Mouse (Mus musculus): Measurements from ENCODE around the gene Dcaf1. TPM values are rescaled to one million over a fixed set of nuclear protein-coding genes. Genes with fewer than 3 reads are reported as not detected.

The Dcaf1 gene
- polyA plus RNA-seq, 1 experiment = 17.1 TPM

GRCm38 (mm10) chr9:106840569-106840968 lies 18.9 kb downstream of the Dcaf1 start:
- no peaks in the 10 kb centered on the region for H3K27me3 ChIP-seq (ENCODE audit: control insufficient read depth, insufficient read depth, insufficient read length)
- no peaks in the 10 kb centered on the region for H3K79me2 ChIP-seq (ENCODE audit: control insufficient read depth, insufficient read depth)
- no peak for TF ChIP-seq MYOD1 (IDR thresholded peaks at IDR 0.05; ENCODE audit: control insufficient read depth, insufficient read length, low read depth)
- no peak for TF ChIP-seq CEBPB (IDR thresholded peaks at IDR 0.05; ENCODE audit: low read depth)
- TF ChIP-seq MYOG (IDR thresholded peaks at IDR 0.05; ENCODE audit: control insufficient read depth, extremely low read depth, insufficient read length) = no peak
- no peak for TF ChIP-seq USF1 (IDR thresholded peaks at IDR 0.05; ENCODE audit: low read depth)
- TF ChIP-seq FOSL1 (IDR thresholded peaks at IDR 0.05; ENCODE audit: insufficient read depth, low read length, poor library complexity, severe bottlenecking) = no peak
- no peak for TF ChIP-seq CTCF (IDR thresholded peaks at IDR 0.05; ENCODE audit: control insufficient read depth, insufficient read depth, insufficient read length)
- no peak for TF ChIP-seq MAX (IDR thresholded peaks at IDR 0.05)
- peaks cover 2% of the 10 kb centered on the region for H3K79me3 ChIP-seq (ENCODE audit: low read depth)
- no peak overlapping the region for H3K4me3 ChIP-seq (ENCODE audit: insufficient read depth, poor library complexity, severe bottlenecking)
- no peak overlapping the region for H3ac ChIP-seq (ENCODE audit: control insufficient read depth, insufficient read length, low read depth)
- H3K36me3 ChIP-seq (ENCODE audit: control insufficient read depth, insufficient read depth) = peaks cover 78% of the 10 kb centered on the region

DNA sequence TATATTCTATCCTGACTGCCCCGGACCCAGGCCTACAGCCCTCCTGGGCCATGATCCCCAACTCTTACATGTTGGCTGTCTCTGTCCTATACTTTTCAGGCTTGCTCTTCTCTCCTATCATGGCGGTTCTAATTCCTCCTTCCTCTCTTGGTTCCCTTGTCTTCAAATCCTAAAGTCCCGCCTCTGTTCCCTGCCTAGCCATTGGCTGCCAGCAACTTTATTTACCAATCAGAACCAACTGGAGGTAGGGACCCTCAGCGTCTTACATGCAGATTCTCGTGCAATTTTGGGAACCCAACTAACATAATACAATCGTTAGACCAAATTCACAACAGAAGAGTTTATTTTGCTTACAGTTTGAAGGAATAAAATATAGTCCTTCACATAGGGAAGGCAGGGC lies 21.1 kb downstream of the Dcaf1 start:
- no peak overlapping the region for H3K4me3 ChIP-seq (ENCODE audit: insufficient read depth, poor library complexity, severe bottlenecking)
- peaks cover 72% of the 10 kb centered on the region for H3K36me3 ChIP-seq (ENCODE audit: control insufficient read depth, insufficient read depth)

GRCm38 (mm10) chr9:106856664-106857063 lies 35.0 kb downstream of the Dcaf1 start:
- no peaks in the 10 kb centered on the region for H3K79me3 ChIP-seq (ENCODE audit: low read depth)
- H3K36me3 ChIP-seq (ENCODE audit: control insufficient read depth, insufficient read depth) = peaks cover 49% of the 10 kb centered on the region
- H3K27me3 ChIP-seq (ENCODE audit: control insufficient read depth, insufficient read depth, insufficient read length) = no peaks in the 10 kb centered on the region
- H3K79me2 ChIP-seq (ENCODE audit: control insufficient read depth, insufficient read depth) = no peaks in the 10 kb centered on the region
- TF ChIP-seq USF1 (IDR thresholded peaks at IDR 0.05; ENCODE audit: low read depth) = no peak
- no peak for TF ChIP-seq FOSL1 (IDR thresholded peaks at IDR 0.05; ENCODE audit: insufficient read depth, low read length, poor library complexity, severe bottlenecking)
- TF ChIP-seq CTCF (IDR thresholded peaks at IDR 0.05; ENCODE audit: control insufficient read depth, insufficient read depth, insufficient read length) = no peak
- TF ChIP-seq CEBPB (IDR thresholded peaks at IDR 0.05; ENCODE audit: low read depth) = no peak
- TF ChIP-seq MAX (IDR thresholded peaks at IDR 0.05) = no peak
- no peak overlapping the region for H3K4me3 ChIP-seq (ENCODE audit: insufficient read depth, poor library complexity, severe bottlenecking)
- no peak overlapping the region for H3ac ChIP-seq (ENCODE audit: control insufficient read depth, insufficient read length, low read depth)

More for the DNA sequence above, 21.1 kb downstream of the Dcaf1 start:
- TF ChIP-seq CEBPB (IDR thresholded peaks at IDR 0.05; ENCODE audit: low read depth) (no peak), MYOD1 (IDR thresholded peaks at IDR 0.05; ENCODE audit: control insufficient read depth, insufficient read length, low read depth) (no peak), CTCF (IDR thresholded peaks at IDR 0.05; ENCODE audit: control insufficient read depth, insufficient read depth, insufficient read length) (no peak), FOSL1 (IDR thresholded peaks at IDR 0.05; ENCODE audit: insufficient read depth, low read length, poor library complexity, severe bottlenecking) (no peak), MYOG (IDR thresholded peaks at IDR 0.05; ENCODE audit: control insufficient read depth, extremely low read depth, insufficient read length) (no peak), USF1 (IDR thresholded peaks at IDR 0.05; ENCODE audit: low read depth) (no peak), MAX (IDR thresholded peaks at IDR 0.05) (no peak)
- H3K79me3 ChIP-seq (ENCODE audit: low read depth) = peaks cover 2% of the 10 kb centered on the region
- no peak overlapping the region for H3ac ChIP-seq (ENCODE audit: control insufficient read depth, insufficient read length, low read depth)
- H3K27me3 ChIP-seq (ENCODE audit: control insufficient read depth, insufficient read depth, insufficient read length) = no peaks in the 10 kb centered on the region
- H3K79me2 ChIP-seq (ENCODE audit: control insufficient read depth, insufficient read depth) = no peaks in the 10 kb centered on the region

- peaks cover 52% of the 10 kb centered on the region for H3K36me3 ChIP-seq (ENCODE audit: control insufficient read depth, insufficient read depth)
- H3K79me3 ChIP-seq (ENCODE audit: low read depth) = no peaks in the 10 kb centered on the region
- no peaks in the 10 kb centered on the region for H3K27me3 ChIP-seq (ENCODE audit: control insufficient read depth, insufficient read depth, insufficient read length)
- H3K79me2 ChIP-seq (ENCODE audit: control insufficient read depth, insufficient read depth) = no peaks in the 10 kb centered on the region
- TF ChIP-seq CEBPB (IDR thresholded peaks at IDR 0.05; ENCODE audit: low read depth) = no peak
- TF ChIP-seq MYOD1 (IDR thresholded peaks at IDR 0.05; ENCODE audit: control insufficient read depth, insufficient read length, low read depth) = no peak
- no peak for TF ChIP-seq USF1 (IDR thresholded peaks at IDR 0.05; ENCODE audit: low read depth)
- no peak for TF ChIP-seq MYOG (IDR thresholded peaks at IDR 0.05; ENCODE audit: control insufficient read depth, extremely low read depth, insufficient read length)
- no peak for TF ChIP-seq CTCF (IDR thresholded peaks at IDR 0.05; ENCODE audit: control insufficient read depth, insufficient read depth, insufficient read length)
- TF ChIP-seq MAX (IDR thresholded peaks at IDR 0.05) = no peak
- TF ChIP-seq FOSL1 (IDR thresholded peaks at IDR 0.05; ENCODE audit: insufficient read depth, low read length, poor library complexity, severe bottlenecking) = no peak
- H3K4me3 ChIP-seq (ENCODE audit: insufficient read depth, poor library complexity, severe bottlenecking) = no peak overlapping the region
- no peak overlapping the region for H3ac ChIP-seq (ENCODE audit: control insufficient read depth, insufficient read length, low read depth)
Measured at GRCm38 (mm10) chr9:106858036-106858435, 36.4 kb downstream of the Dcaf1 start.

DNA sequence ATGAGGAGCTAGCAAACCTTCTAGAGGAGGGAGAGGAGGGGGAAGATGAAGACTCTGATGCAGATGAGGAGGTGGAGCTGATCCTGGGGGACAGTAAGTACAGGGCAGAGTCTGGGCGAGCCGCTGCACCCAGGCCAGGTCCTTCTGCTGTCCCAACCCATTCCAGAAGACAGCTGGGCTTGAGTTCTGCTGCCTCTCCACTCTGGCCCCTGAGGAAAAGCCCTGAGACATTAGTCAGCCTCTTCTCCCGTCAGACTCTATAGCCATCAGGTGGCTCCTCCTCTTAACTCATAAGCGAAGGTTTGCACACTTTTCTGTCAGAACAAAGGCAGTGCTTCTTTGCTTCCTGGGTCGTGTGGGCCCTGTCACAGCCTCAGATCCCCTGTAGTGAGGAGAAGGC lies 52.5 kb downstream of the Dcaf1 start:
- H3K36me3 ChIP-seq (ENCODE audit: control insufficient read depth, insufficient read depth) = peaks cover 40% of the 10 kb centered on the region
- TF ChIP-seq CEBPB (IDR thresholded peaks at IDR 0.05; ENCODE audit: low read depth) = no peak
- TF ChIP-seq MYOG (IDR thresholded peaks at IDR 0.05; ENCODE audit: control insufficient read depth, extremely low read depth, insufficient read length) = no peak
- TF ChIP-seq MYOD1 (IDR thresholded peaks at IDR 0.05; ENCODE audit: control insufficient read depth, insufficient read length, low read depth) = no peak
- no peak for TF ChIP-seq USF1 (IDR thresholded peaks at IDR 0.05; ENCODE audit: low read depth)
- TF ChIP-seq CTCF (IDR thresholded peaks at IDR 0.05; ENCODE audit: control insufficient read depth, insufficient read depth, insufficient read length) = no peak
- no peak overlapping the region for H3ac ChIP-seq (ENCODE audit: control insufficient read depth, insufficient read length, low read depth)
- H3K79me3 ChIP-seq (ENCODE audit: low read depth) = no peaks in the 10 kb centered on the region
- H3K4me3 ChIP-seq (ENCODE audit: insufficient read depth, poor library complexity, severe bottlenecking) = no peak overlapping the region
- no peaks in the 10 kb centered on the region for H3K79me2 ChIP-seq (ENCODE audit: control insufficient read depth, insufficient read depth)
- no peaks in the 10 kb centered on the region for H3K27me3 ChIP-seq (ENCODE audit: control insufficient read depth, insufficient read depth, insufficient read length)

DNA sequence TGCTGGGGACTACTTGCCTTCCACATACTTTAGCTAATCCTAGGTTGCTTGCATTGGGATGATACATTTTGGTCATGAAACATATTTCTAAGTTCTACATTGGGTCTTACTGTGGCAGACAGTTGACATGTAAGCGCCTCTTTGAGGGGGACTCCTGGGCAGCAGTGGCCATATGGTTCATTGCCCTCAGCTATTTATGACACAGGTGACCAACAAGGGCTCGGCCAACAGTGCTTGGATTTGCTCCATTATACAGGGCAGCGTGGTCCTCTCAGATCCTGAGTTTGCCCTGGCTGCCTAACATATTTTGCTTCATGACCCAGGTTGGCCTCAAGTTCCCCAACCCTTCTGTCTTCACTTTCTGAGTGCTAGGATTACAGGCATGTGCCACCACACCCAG lies 55.0 kb downstream of the Dcaf1 start:
- peaks cover 53% of the 10 kb centered on the region for H3K36me3 ChIP-seq (ENCODE audit: control insufficient read depth, insufficient read depth)

More for the DNA sequence above, 55.0 kb downstream of the Dcaf1 start:
- TF ChIP-seq MYOD1 (IDR thresholded peaks at IDR 0.05; ENCODE audit: control insufficient read depth, insufficient read length, low read depth) (no peak), MAX (IDR thresholded peaks at IDR 0.05) (no peak), FOSL1 (IDR thresholded peaks at IDR 0.05; ENCODE audit: insufficient read depth, low read length, poor library complexity, severe bottlenecking) (no peak), USF1 (IDR thresholded peaks at IDR 0.05; ENCODE audit: low read depth) (no peak), CEBPB (IDR thresholded peaks at IDR 0.05; ENCODE audit: low read depth) (no peak), CTCF (IDR thresholded peaks at IDR 0.05; ENCODE audit: control insufficient read depth, insufficient read depth, insufficient read length) (no peak), MYOG (IDR thresholded peaks at IDR 0.05; ENCODE audit: control insufficient read depth, extremely low read depth, insufficient read length) (no peak)
- Histone ChIP-seq H3K27me3 (ENCODE audit: control insufficient read depth, insufficient read depth, insufficient read length) (no peaks in the 10 kb centered on the region), H3K4me3 (ENCODE audit: insufficient read depth, poor library complexity, severe bottlenecking) (no peak overlapping the region), H3K79me2 (ENCODE audit: control insufficient read depth, insufficient read depth) (no peaks in the 10 kb centered on the region), H3K79me3 (ENCODE audit: low read depth) (no peaks in the 10 kb centered on the region), H3ac (ENCODE audit: control insufficient read depth, insufficient read length, low read depth) (no peak overlapping the region)
